8 mouse cellular contexts compared by ENCODE assay signal in the genomic region with DNA sequence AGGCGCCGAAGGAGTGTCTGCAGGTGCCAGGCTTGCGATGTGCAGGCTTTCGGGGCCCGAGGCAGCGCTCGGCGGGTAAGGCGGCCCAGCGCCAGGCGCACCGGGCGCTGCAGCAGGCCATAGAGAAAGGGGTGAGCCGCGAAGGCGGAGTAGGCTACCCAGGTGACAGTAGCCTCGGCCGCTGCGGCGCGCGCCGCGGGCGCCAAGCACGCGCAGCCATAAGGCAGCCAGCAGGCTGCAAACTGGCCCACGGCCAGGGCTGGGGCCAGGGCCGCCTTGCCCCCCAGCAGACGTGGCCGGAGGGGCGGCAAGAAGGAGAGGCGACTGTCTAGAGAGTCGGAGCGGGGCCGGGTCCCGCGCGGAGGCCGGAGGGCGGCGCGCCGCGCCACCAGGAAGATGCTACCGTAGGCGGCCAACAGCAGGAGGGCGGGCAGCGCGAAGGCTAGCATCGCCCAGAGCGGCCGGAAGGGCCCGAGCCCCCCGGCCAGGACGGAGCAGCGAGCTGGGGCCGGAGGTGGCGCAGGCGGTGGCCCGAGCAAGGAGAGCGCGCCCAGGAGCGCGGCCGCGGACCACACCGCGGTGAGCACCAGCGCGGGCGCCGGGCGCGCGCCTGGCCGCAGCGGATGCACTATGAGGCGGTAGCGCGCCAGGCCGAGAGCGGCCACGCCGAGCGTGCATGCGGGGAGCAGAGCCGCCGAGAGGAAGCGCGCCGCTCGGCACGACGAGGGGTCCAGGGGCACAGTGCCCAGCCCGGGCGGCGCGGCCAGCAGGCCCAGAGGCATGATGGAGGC. TPM values are rescaled to one million over a fixed set of nuclear protein-coding genes. Genes with fewer than 3 reads are reported as not detected.
DNase-seq lines count a peak whose midpoint lies in the region; ATAC-seq lines count a peak whose summit lies in the region.

No protein-coding gene starts in this region.

- H3K27ac ChIP-seq in heart, embryonic 11.5 days (ENCODE audit: low read depth, low read length), result 0 out of 2 replicates have a peak overlapping the region, but pooled peaks have one; percentile 10
- H3K27ac ChIP-seq in kidney, embryonic 16.5 days (ENCODE audit: low read length), result peak overlapping the region; percentile 62
- H3K27ac ChIP-seq in liver, embryonic 13.5 days, result no peak overlapping the region
- peak overlapping the region; percentile 42; the same call in 1 of the 2 replicates for H3K27ac ChIP-seq in neural tube, embryonic 12.5 days

- WGBS in heart, embryonic 11.5 days (ENCODE audit: insufficient replicate concordance), result 3% methylated on average over 97 of the region's 99 CpGs
- WGBS in kidney, embryonic 16.5 days, result 1% methylated on average over 87 of the region's 99 CpGs
- 4% methylated on average over 94 of the region's 99 CpGs for WGBS in liver, embryonic 13.5 days (ENCODE audit: insufficient replicate concordance)
- 2% methylated on average over 99 of the region's 99 CpGs for WGBS in neural tube, embryonic 12.5 days

- peak overlapping the region; percentile 73 for H3K9ac ChIP-seq in heart, embryonic 11.5 days (ENCODE audit: low read depth, low read length)
- peak overlapping the region; percentile 79 for H3K9ac ChIP-seq in kidney, embryonic 16.5 days (replicated peaks; ENCODE audit: low read length)
- H3K9ac ChIP-seq in liver, embryonic 13.5 days, result peak overlapping the region; percentile 39; the same call in 1 of the 2 replicates
- H3K9ac ChIP-seq in neural tube, embryonic 12.5 days, result peak overlapping the region; percentile 78

- H3K9me3 ChIP-seq in heart, embryonic 11.5 days (replicated peaks; ENCODE audit: control insufficient read depth, low read length), result no peaks in the 10 kb centered on the region
- H3K9me3 ChIP-seq in kidney, embryonic 16.5 days (ENCODE audit: low read length), result no peaks in the 10 kb centered on the region
- no peaks in the 10 kb centered on the region for H3K9me3 ChIP-seq in liver, embryonic 13.5 days (replicated peaks)
- H3K9me3 ChIP-seq in neural tube, embryonic 12.5 days, result no peaks in the 10 kb centered on the region

- ATAC-seq in heart, embryonic 11.5 days (replicated peaks; ENCODE audit: insufficient number of reproducible peaks, low FRiP score, low TSS enrichment), result peak; percentile 69
- ATAC-seq in kidney, embryonic 16.5 days (ENCODE audit: low FRiP score, low TSS enrichment), result peak; percentile 65
- peak; percentile 13; the same call in 1 of the 2 replicates for ATAC-seq in liver, embryonic 13.5 days (ENCODE audit: low read depth)
- ATAC-seq in neural tube, embryonic 12.5 days (ENCODE audit: low FRiP score, low read depth), result peak; percentile 65

- H3K4me3 ChIP-seq in heart, embryonic 11.5 days (ENCODE audit: low read depth, low read length), result peak overlapping the region; percentile 57
- peak overlapping the region; percentile 58 for H3K4me3 ChIP-seq in kidney, embryonic 16.5 days (ENCODE audit: low read length)
- peak overlapping the region; percentile 59 for H3K4me3 ChIP-seq in liver, embryonic 13.5 days (replicated peaks)
- peak overlapping the region; percentile 52 for H3K4me3 ChIP-seq in neural tube, embryonic 12.5 days

- peaks cover 11% of the 10 kb centered on the region for H3K27me3 ChIP-seq in heart, embryonic 11.5 days (ENCODE audit: control insufficient read depth, insufficient read depth, low read length)
- H3K27me3 ChIP-seq in kidney, embryonic 16.5 days (ENCODE audit: insufficient read depth, low read length), result 0 out of 2 replicates have a peak, but pooled peaks cover 3% of the 10 kb centered on the region
- H3K27me3 ChIP-seq in liver, embryonic 13.5 days, result peaks cover 40% of the 10 kb centered on the region
- peaks cover 4% of the 10 kb centered on the region; the same call in 1 of the 2 replicates for H3K27me3 ChIP-seq in neural tube, embryonic 12.5 days (replicated peaks)

- peak overlapping the region; percentile 94 for H3K4me2 ChIP-seq in heart, embryonic 11.5 days
- peak overlapping the region; percentile 97 for H3K4me2 ChIP-seq in kidney, embryonic 16.5 days (replicated peaks; ENCODE audit: low read depth, low read length)
- peak overlapping the region; percentile 76 for H3K4me2 ChIP-seq in liver, embryonic 13.5 days
- H3K4me2 ChIP-seq in neural tube, embryonic 12.5 days (replicated peaks), result peak overlapping the region; percentile 94

- H3K4me1 ChIP-seq in heart, embryonic 11.5 days (ENCODE audit: control insufficient read depth, insufficient read depth, low read length), result peaks cover 12% of the 10 kb centered on the region
- peaks cover 24% of the 10 kb centered on the region for H3K4me1 ChIP-seq in kidney, embryonic 16.5 days (ENCODE audit: insufficient read depth, low read length)
- peaks cover 20% of the 10 kb centered on the region for H3K4me1 ChIP-seq in liver, embryonic 13.5 days (replicated peaks)
- peaks cover 37% of the 10 kb centered on the region for H3K4me1 ChIP-seq in neural tube, embryonic 12.5 days

- H3K36me3 ChIP-seq in heart, embryonic 11.5 days (ENCODE audit: control insufficient read depth, insufficient read depth, low read length), result peaks cover 9% of the 10 kb centered on the region
- H3K36me3 ChIP-seq in kidney, embryonic 16.5 days (ENCODE audit: insufficient read depth, low read length), result peaks cover 23% of the 10 kb centered on the region
- peaks cover 10% of the 10 kb centered on the region for H3K36me3 ChIP-seq in liver, embryonic 13.5 days
- H3K36me3 ChIP-seq in neural tube, embryonic 12.5 days, result peaks cover 46% of the 10 kb centered on the region

- DNase-seq in thymus, postnatal 0 days (ENCODE audit: low spot score), result peak; percentile 21
- no peak for DNase-seq in thymus, postnatal 25 days
- DNase-seq in cerebellum, postnatal 4 days (ENCODE audit: low spot score in 2 of 2), result peak; percentile 59 to 86
- no peak for DNase-seq in liver, embryonic 13.5 days
- DNase-seq in spleen, postnatal 4 days (ENCODE audit: low spot score in 2 of 2), result no peak

RNA-seq across cellular contexts. Expression of gene Gpr62, which starts 0.8 kb away (rescaled TPM):
- polyA plus RNA-seq in thymus, postnatal 0 days (2015; fragmentation: Nextera tagmentation; extraction: Ambion mirVana), result 0.17 and 0.20 TPM in 2 replicates
- 0.25 and 0.46 TPM in 2 replicates for polyA plus RNA-seq in heart, embryonic 11.5 days (2014; fragmentation: Nextera tagmentation; extraction: Ambion mirVana)
- 0.31 and 0.41 TPM in 2 replicates for polyA plus RNA-seq in kidney, embryonic 16.5 days (2015; fragmentation: Nextera tagmentation; extraction: Ambion mirVana)
- 0.09 TPM in 1 of 2 replicates, not detected in the other for polyA plus RNA-seq in liver, embryonic 13.5 days (2015; fragmentation: Nextera tagmentation; extraction: Ambion mirVana)
- 0.52 and 0.66 TPM in 2 replicates for polyA plus RNA-seq in neural tube, embryonic 12.5 days (2016; fragmentation: Nextera tagmentation; extraction: Ambion mirVana)

RNA-seq across cellular contexts. Expression of gene Rrp9, which starts 10.8 kb away (rescaled TPM):
- polyA plus RNA-seq in thymus, postnatal 0 days (2015; fragmentation: Nextera tagmentation; extraction: Ambion mirVana), result 56.8 and 62.7 TPM in 2 replicates
- polyA plus RNA-seq in heart, embryonic 11.5 days (2014; fragmentation: Nextera tagmentation; extraction: Ambion mirVana), result 31.3 and 32.9 TPM in 2 replicates
- polyA plus RNA-seq in kidney, embryonic 16.5 days (2015; fragmentation: Nextera tagmentation; extraction: Ambion mirVana), result 56.2 and 59.5 TPM in 2 replicates
- polyA plus RNA-seq in liver, embryonic 13.5 days (2015; fragmentation: Nextera tagmentation; extraction: Ambion mirVana), result 44.2 and 47.6 TPM in 2 replicates
- 48.8 and 51.0 TPM in 2 replicates for polyA plus RNA-seq in neural tube, embryonic 12.5 days (2016; fragmentation: Nextera tagmentation; extraction: Ambion mirVana)

RNA-seq across cellular contexts. Expression of gene Parp3, which starts 11.8 kb away (rescaled TPM):
- 18.0 and 22.3 TPM in 2 replicates for polyA plus RNA-seq in thymus, postnatal 0 days (2015; fragmentation: Nextera tagmentation; extraction: Ambion mirVana)
- polyA plus RNA-seq in heart, embryonic 11.5 days (2014; fragmentation: Nextera tagmentation; extraction: Ambion mirVana), result 1.0 and 1.9 TPM in 2 replicates
- 3.3 and 3.5 TPM in 2 replicates for polyA plus RNA-seq in kidney, embryonic 16.5 days (2015; fragmentation: Nextera tagmentation; extraction: Ambion mirVana)
- 0.71 and 0.75 TPM in 2 replicates for polyA plus RNA-seq in liver, embryonic 13.5 days (2015; fragmentation: Nextera tagmentation; extraction: Ambion mirVana)
- 0.78 and 2.2 TPM in 2 replicates for polyA plus RNA-seq in neural tube, embryonic 12.5 days (2016; fragmentation: Nextera tagmentation; extraction: Ambion mirVana)

RNA-seq across cellular contexts. Expression of gene Pcbp4, which starts 11.9 kb away (rescaled TPM):
- polyA plus RNA-seq in thymus, postnatal 0 days (2015; fragmentation: Nextera tagmentation; extraction: Ambion mirVana), result 12.6 and 16.3 TPM in 2 replicates
- 77.0 and 80.4 TPM in 2 replicates for polyA plus RNA-seq in heart, embryonic 11.5 days (2014; fragmentation: Nextera tagmentation; extraction: Ambion mirVana)
- polyA plus RNA-seq in kidney, embryonic 16.5 days (2015; fragmentation: Nextera tagmentation; extraction: Ambion mirVana), result 119 and 136 TPM in 2 replicates
- polyA plus RNA-seq in liver, embryonic 13.5 days (2015; fragmentation: Nextera tagmentation; extraction: Ambion mirVana), result 12.7 and 13.2 TPM in 2 replicates
- polyA plus RNA-seq in neural tube, embryonic 12.5 days (2016; fragmentation: Nextera tagmentation; extraction: Ambion mirVana), result 358 and 362 TPM in 2 replicates

RNA-seq across cellular contexts. Expression of gene Abhd14a, which starts 17.5 kb away (rescaled TPM):
- polyA plus RNA-seq in thymus, postnatal 0 days (2015; fragmentation: Nextera tagmentation; extraction: Ambion mirVana), result 15.7 and 19.6 TPM in 2 replicates
- 41.2 and 41.9 TPM in 2 replicates for polyA plus RNA-seq in heart, embryonic 11.5 days (2014; fragmentation: Nextera tagmentation; extraction: Ambion mirVana)
- polyA plus RNA-seq in kidney, embryonic 16.5 days (2015; fragmentation: Nextera tagmentation; extraction: Ambion mirVana), result 68.8 and 70.3 TPM in 2 replicates
- polyA plus RNA-seq in liver, embryonic 13.5 days (2015; fragmentation: Nextera tagmentation; extraction: Ambion mirVana), result 24.4 and 26.3 TPM in 2 replicates
- 34.6 and 38.0 TPM in 2 replicates for polyA plus RNA-seq in neural tube, embryonic 12.5 days (2016; fragmentation: Nextera tagmentation; extraction: Ambion mirVana)

Comparison
In these comparisons a context has a peak if more than half of its experiments do, and no peak if none do; other contexts are left out.
1. DNase-seq: peak in thymus, postnatal 0 days (single experiment) and cerebellum, postnatal 4 days (2 of 2); none in thymus, postnatal 25 days (single experiment), liver, embryonic 13.5 days (single experiment) and spleen, postnatal 4 days (0 of 2).
2. ATAC-seq: peak in every context shown above with its lines; median percentile 69 in heart, embryonic 11.5 days; 65 in kidney, embryonic 16.5 days; 65 in neural tube, embryonic 12.5 days; 13 in liver, embryonic 13.5 days.
3. Peak in every context shown above with its lines, with median percentiles within 50 percentile points of each other: H3K4me2 ChIP-seq, H3K4me3 ChIP-seq and H3K9ac ChIP-seq.